Mouse (Mus musculus) embryonic facial prominence, embryonic 12.5 days (tissue): Measurements from ENCODE around the gene Phox2a. TPM values are rescaled to one million over a fixed set of nuclear protein-coding genes. Genes with fewer than 3 reads are reported as not detected.

Source experiments
- ATAC-seq: fragments of 200-750 bp; cut with Nextera tagmentation; 2 replicates; pipeline ENCODE4 v1.8.0; 2017; ENCODE audit not compliant: insufficient number of reproducible peaks, insufficient read depth, low FRiP score, low TSS enrichment
- H3K27ac ChIP-seq: fragments of 300-500 bp; sonication (generic); 2 replicates; pipeline ENCODE4 v1.5.1; 2016; ENCODE audit warnings: mild to moderate bottlenecking
- H3K27me3 ChIP-seq: fragments of 300-500 bp; sonication (generic); 2 replicates; pipeline ENCODE4 v1.6.1; 2016; ENCODE audit warnings: mild to moderate bottlenecking, moderate library complexity
- H3K36me3 ChIP-seq: fragments of 300-500 bp; sonication (generic); 2 replicates; pipeline ENCODE4 v1.6.1; 2016; ENCODE audit warnings: mild to moderate bottlenecking
- H3K4me1 ChIP-seq: fragments of 300-500 bp; sonication (generic); 2 replicates; pipeline ENCODE4 v1.6.1; 2016
- H3K4me2 ChIP-seq: fragments of 300-500 bp; sonication (generic); replicated peaks from 2 replicates; pipeline ENCODE4 v1.6.1; 2016; ENCODE audit warnings: mild to moderate bottlenecking, moderate library complexity
- H3K4me3 ChIP-seq: fragments of 300-500 bp; sonication (generic); 2 replicates; pipeline ENCODE4 v1.5.1; 2016; ENCODE audit warnings: mild to moderate bottlenecking
- H3K9ac ChIP-seq: fragments of 300-500 bp; sonication (generic); 2 replicates; pipeline ENCODE4 v1.6.1; 2016; ENCODE audit warnings: mild to moderate bottlenecking, moderate library complexity
- H3K9me3 ChIP-seq: fragments of 300-500 bp; sonication (generic); 2 replicates; pipeline ENCODE4 v1.6.1; 2016; ENCODE audit warnings: mild to moderate bottlenecking, moderate library complexity
- WGBS: fragments of 180-500 bp; shearing (Covaris S2); methylation state at CpG from one replicate; pipeline ENCODE4 v1.1.7; 2016; 5-methylcytosine and 5-hydroxymethylcytosine counted together
- polyA plus RNA-seq: library from polyadenylated mRNA; unstranded; fragments of >200 nt; fragmentation: Nextera tagmentation; extraction: Ambion mirVana; gene quantifications from 2 replicates; pipeline ENCODE4 v1.2.1, GENCODE M21; 2016

Phox2a gene
- polyA plus RNA-seq, 1 experiment from 2014 or later = 0.58 TPM

DNA sequence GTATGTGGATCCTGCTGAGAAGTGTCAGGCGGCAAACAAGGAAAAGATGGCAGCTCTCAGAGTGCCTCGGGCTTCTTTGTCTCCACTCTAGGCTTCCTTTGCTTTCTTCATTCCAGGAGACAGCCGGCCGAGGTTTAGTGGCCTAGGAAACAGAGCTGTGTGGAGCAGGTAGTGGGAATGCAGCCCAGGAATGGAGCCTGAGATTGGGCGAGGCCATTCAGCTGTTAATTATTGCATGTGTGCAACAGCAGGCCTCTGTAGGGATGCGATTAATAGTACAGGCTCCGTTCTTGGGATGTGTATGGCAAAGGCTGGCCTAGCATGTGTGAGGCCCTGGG, 51.0 kb downstream of the Phox2a start:
- 61% methylated on average over 7 of the region's 7 CpGs for WGBS
- H3K4me3 ChIP-seq = no peak overlapping the region
- H3K9ac ChIP-seq = no peak overlapping the region
- no peaks in the 10 kb centered on the region for H3K4me1 ChIP-seq
- no peak overlapping the region for H3K4me2 ChIP-seq
- no peaks in the 10 kb centered on the region for H3K36me3 ChIP-seq
- H3K9me3 ChIP-seq = no peaks in the 10 kb centered on the region
- H3K27ac ChIP-seq = no peak overlapping the region
- no peaks in the 10 kb centered on the region for H3K27me3 ChIP-seq
- ATAC-seq = no peak

DNA sequence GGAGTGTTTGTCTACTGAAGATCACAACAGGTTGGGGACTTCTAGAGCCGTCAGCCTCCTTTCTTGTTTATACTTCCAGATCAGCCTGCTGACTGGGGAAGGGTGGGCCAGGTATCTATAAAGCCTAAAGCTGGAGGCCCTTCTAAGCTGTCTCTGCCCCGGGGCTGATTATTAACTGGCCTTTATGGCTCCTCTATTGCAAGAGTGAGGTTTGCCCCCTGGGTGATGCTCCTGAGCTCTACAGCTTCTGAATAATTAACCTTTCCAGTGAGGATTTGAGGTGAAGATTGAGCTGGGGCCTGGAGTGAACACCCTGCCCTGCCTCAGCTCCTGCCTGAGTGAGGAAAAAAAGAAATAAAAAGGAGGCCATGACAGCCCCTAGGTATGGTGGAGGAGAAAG, 52.5 kb downstream of the Phox2a start, which contains the start of gene Folr1:
Gene Folr1, minus strand, starts transcription at position 160 of the 400 bp plus-strand sequence.
- 79% methylated on average over 2 of the region's 2 CpGs for WGBS
- Histone ChIP-seq H3K9ac (no peak within 1 kb of the TSS), H3K9me3 (no peaks in the 10 kb centered on the region), H3K4me3 (no peak within 1 kb of the TSS), H3K27me3 (no peaks in the 10 kb centered on the region), H3K27ac (no peak within 1 kb of the TSS), H3K36me3 (no peaks in the 10 kb centered on the region), H3K4me1 (no peaks in the 10 kb centered on the region), H3K4me2 (no peak within 1 kb of the TSS)
- ATAC-seq = no peak

DNA sequence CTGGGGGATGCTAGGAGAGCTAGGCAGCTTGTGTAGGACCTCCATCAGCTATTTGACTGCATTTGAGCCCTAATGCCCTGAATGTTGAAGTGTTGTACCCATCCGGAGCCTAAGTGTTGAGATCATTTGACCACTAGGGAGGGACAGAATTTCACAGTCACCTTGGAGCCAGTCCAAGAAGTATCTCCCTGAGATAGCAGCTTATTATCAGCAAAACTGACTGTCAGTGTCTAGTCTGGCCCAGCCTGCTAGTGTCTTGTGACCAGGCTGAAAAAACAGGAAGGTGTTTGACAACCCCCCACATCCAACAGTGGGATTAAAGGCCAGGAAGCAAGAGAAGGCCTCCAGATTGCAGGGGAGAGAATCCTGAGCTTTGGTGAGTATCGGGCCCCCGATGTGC, 53.2 kb downstream of the Phox2a start:
- Histone ChIP-seq H3K4me1 (no peaks in the 10 kb centered on the region), H3K27me3 (no peaks in the 10 kb centered on the region), H3K9ac (no peak overlapping the region), H3K9me3 (no peaks in the 10 kb centered on the region), H3K4me3 (no peak overlapping the region), H3K4me2 (no peak overlapping the region), H3K36me3 (no peaks in the 10 kb centered on the region), H3K27ac (no peak overlapping the region)
- ATAC-seq = no peak
- WGBS = 83% methylated on average over 3 of the region's 3 CpGs

Other genes starting within 250 kb of the Phox2a start
- not detected in 2 replicates for gene Art2b, start 232.7 kb upstream of the Phox2a start, polyA plus RNA-seq
- 48.0 and 51.2 TPM in 2 replicates for gene Clpb, start 154.7 kb upstream of the Phox2a start, polyA plus RNA-seq
- gene Inppl1, start 19.9 kb downstream of the Phox2a start, polyA plus RNA-seq = 55.2 and 69.7 TPM in 2 replicates
- gene Folr2, start 38.9 kb downstream of the Phox2a start, polyA plus RNA-seq = 0.92 TPM in 1 of 2 replicates, not detected in the other
- 75.5 and 76.6 TPM in 2 replicates for gene Anapc15, start 45.4 kb downstream of the Phox2a start, polyA plus RNA-seq
- gene Folr1, start 52.5 kb downstream of the Phox2a start, polyA plus RNA-seq = 1.1 and 1.2 TPM in 2 replicates
- gene Lamtor1, start 87.6 kb downstream of the Phox2a start, polyA plus RNA-seq = 153 and 158 TPM in 2 replicates
- 0.61 and 0.65 TPM in 2 replicates for gene Tomt, start 88.0 kb downstream of the Phox2a start, polyA plus RNA-seq
- 8.8 and 9.8 TPM in 2 replicates for gene Lrrc51, start 115.6 kb downstream of the Phox2a start, polyA plus RNA-seq
- gene Numa1, start 115.8 kb downstream of the Phox2a start, polyA plus RNA-seq = 115 and 119 TPM in 2 replicates
- 3.6 and 3.8 TPM in 2 replicates for gene Il18bp, start 200.4 kb downstream of the Phox2a start, polyA plus RNA-seq
- gene Rnf121, start 247.2 kb downstream of the Phox2a start, polyA plus RNA-seq = 28.9 and 33.5 TPM in 2 replicates
- 46.2 and 48.3 TPM in 2 replicates for gene Xndc1, start 247.2 kb downstream of the Phox2a start, polyA plus RNA-seq
- gene Xntrpc, start 247.4 kb downstream of the Phox2a start, polyA plus RNA-seq = 2.6 and 3.5 TPM in 2 replicates